Mouse (Mus musculus): ENCODE measurements around the gene Dek. TPM values are rescaled to one million over a fixed set of nuclear protein-coding genes. Genes with fewer than 3 reads are reported as not detected.
A peak's percentile ranks its signal among the peaks of the same experiment; 100 is the strongest.

The Dek gene
- polyA plus RNA-seq, 1 experiment: 17.6 TPM

DNA sequence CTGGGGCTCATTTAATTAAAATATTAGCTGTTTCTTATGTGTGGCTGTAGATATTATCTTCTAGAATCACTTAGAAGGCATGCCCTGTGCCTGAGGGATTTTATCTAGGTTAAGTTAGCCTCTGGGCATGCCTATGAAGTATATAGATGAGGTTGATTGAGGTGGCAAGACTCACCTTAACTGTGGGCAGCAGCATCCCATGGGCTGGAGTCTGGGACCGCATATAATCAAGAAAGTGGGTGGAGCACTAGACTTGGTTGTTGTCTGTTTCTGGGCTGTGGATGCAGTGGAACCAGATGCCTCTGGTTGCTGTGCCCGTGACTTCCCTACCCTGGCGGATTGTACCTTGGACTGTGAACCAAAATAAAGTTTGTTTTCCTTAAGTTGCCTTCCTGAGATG lies 6.1 kb upstream of the Dek start:
- DNase-seq: no peak

GRCm38 (mm10) chr13:47111185-47111584 lies 5.2 kb upstream of the Dek start:
- Histone ChIP-seq H3K27me3 (replicated peaks; ENCODE audit: control insufficient read depth, insufficient read depth, low read length) (no peaks in the 10 kb centered on the region), H3K4me1 (ENCODE audit: control insufficient read depth, insufficient read depth, low read length) (no peaks in the 10 kb centered on the region), H3K27ac (ENCODE audit: insufficient read depth, low read depth, low read length) (no peak overlapping the region), H3K36me3 (ENCODE audit: control insufficient read depth, insufficient read depth, low read length) (no peaks in the 10 kb centered on the region), H3K4me3 (ENCODE audit: insufficient read depth, low read depth, low read length) (no peak overlapping the region)
- TF ChIP-seq POLR2A (IDR thresholded peaks at IDR 0.05; ENCODE audit: low read depth, low read length) (no peak), CTCF (conservative IDR thresholded peaks at IDR 0.05; ENCODE audit: insufficient read depth, insufficient read length, low read depth, low read length) (no peak)
- 84% methylated on average over 3 of the region's 3 CpGs for WGBS
- DNase-seq: no peak

More for the DNA sequence above, 6.1 kb upstream of the Dek start:
- TF ChIP-seq CTCF (conservative IDR thresholded peaks at IDR 0.05; ENCODE audit: insufficient read depth, insufficient read length, low read depth, low read length) (no peak), POLR2A (IDR thresholded peaks at IDR 0.05; ENCODE audit: low read depth, low read length) (no peak)
- Histone ChIP-seq H3K27me3 (replicated peaks; ENCODE audit: control insufficient read depth, insufficient read depth, low read length) (no peaks in the 10 kb centered on the region), H3K4me3 (ENCODE audit: insufficient read depth, low read depth, low read length) (no peak overlapping the region), H3K27ac (ENCODE audit: insufficient read depth, low read depth, low read length) (no peak overlapping the region), H3K4me1 (ENCODE audit: control insufficient read depth, insufficient read depth, low read length) (no peaks in the 10 kb centered on the region), H3K36me3 (ENCODE audit: control insufficient read depth, insufficient read depth, low read length) (no peaks in the 10 kb centered on the region)
- 80% methylated on average over 3 of the region's 3 CpGs for WGBS

DNA sequence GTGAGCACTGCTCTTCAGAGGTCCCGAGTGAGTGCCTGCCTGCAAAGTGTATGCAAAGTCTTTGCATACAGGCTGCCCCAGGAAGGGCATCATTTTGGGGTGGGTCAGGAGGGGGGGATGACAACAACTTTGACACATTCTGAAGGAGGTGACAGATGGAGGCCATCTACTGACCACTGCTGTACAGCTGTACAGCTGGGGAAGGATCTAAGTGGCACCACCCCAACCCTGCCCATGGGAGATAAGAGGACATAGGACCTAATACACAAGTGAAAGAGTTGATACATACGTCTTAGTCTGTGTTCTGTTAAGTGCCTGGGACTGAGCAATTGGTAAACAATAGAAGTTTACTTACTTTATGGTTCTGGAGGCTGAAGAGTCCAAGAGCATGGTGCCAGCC lies 3.2 kb upstream of the Dek start:
- TF ChIP-seq CTCF (conservative IDR thresholded peaks at IDR 0.05; ENCODE audit: insufficient read depth, insufficient read length, low read depth, low read length): no peak
- no peak for TF ChIP-seq POLR2A (IDR thresholded peaks at IDR 0.05; ENCODE audit: low read depth, low read length)
- no peak for DNase-seq

GRCm38 (mm10) chr13:47106580-47106888 lies 533 bp upstream of the Dek start:
- TF ChIP-seq POLR2A (IDR thresholded peaks at IDR 0.05; ENCODE audit: low read depth, low read length): no peak
- TF ChIP-seq CTCF (conservative IDR thresholded peaks at IDR 0.05; ENCODE audit: insufficient read depth, insufficient read length, low read depth, low read length): no peak
- Histone ChIP-seq H3K4me1 (ENCODE audit: control insufficient read depth, insufficient read depth, low read length) (peaks cover 6% of the 10 kb centered on the region; the same call in 1 of the 2 replicates), H3K27me3 (replicated peaks; ENCODE audit: control insufficient read depth, insufficient read depth, low read length) (no peaks in the 10 kb centered on the region), H3K27ac (ENCODE audit: insufficient read depth, low read depth, low read length) (peak overlapping the region; percentile 55), H3K4me3 (ENCODE audit: insufficient read depth, low read depth, low read length) (peak overlapping the region; percentile 89), H3K36me3 (ENCODE audit: control insufficient read depth, insufficient read depth, low read length) (no peaks in the 10 kb centered on the region)
- no peak for DNase-seq
- WGBS: under 1% methylated on average over 20 of the region's 20 CpGs

More for the DNA sequence above, 3.2 kb upstream of the Dek start:
- H3K27ac ChIP-seq (ENCODE audit: insufficient read depth, low read depth, low read length): no peak overlapping the region
- peaks cover 6% of the 10 kb centered on the region; the same call in 1 of the 2 replicates for H3K4me1 ChIP-seq (ENCODE audit: control insufficient read depth, insufficient read depth, low read length)
- no peaks in the 10 kb centered on the region for H3K36me3 ChIP-seq (ENCODE audit: control insufficient read depth, insufficient read depth, low read length)
- H3K4me3 ChIP-seq (ENCODE audit: insufficient read depth, low read depth, low read length): no peak overlapping the region
- WGBS: 79% methylated on average over 2 of the region's 2 CpGs
- H3K27me3 ChIP-seq (replicated peaks; ENCODE audit: control insufficient read depth, insufficient read depth, low read length): no peaks in the 10 kb centered on the region

- no peaks in the 10 kb centered on the region for H3K27me3 ChIP-seq (replicated peaks; ENCODE audit: control insufficient read depth, insufficient read depth, low read length)
- 1% methylated on average over 25 of the region's 25 CpGs for WGBS
- H3K4me1 ChIP-seq (ENCODE audit: control insufficient read depth, insufficient read depth, low read length): peaks cover 6% of the 10 kb centered on the region; the same call in 1 of the 2 replicates
- peak; percentile 28 for DNase-seq
- H3K36me3 ChIP-seq (ENCODE audit: control insufficient read depth, insufficient read depth, low read length): no peaks in the 10 kb centered on the region
- TF ChIP-seq CTCF (conservative IDR thresholded peaks at IDR 0.05; ENCODE audit: insufficient read depth, insufficient read length, low read depth, low read length) (no peak), POLR2A (IDR thresholded peaks at IDR 0.05; ENCODE audit: low read depth, low read length) (no peak)
- peak overlapping the region; percentile 5; the same call in 1 of the 2 replicates for H3K27ac ChIP-seq (ENCODE audit: insufficient read depth, low read depth, low read length)
- H3K4me3 ChIP-seq (ENCODE audit: insufficient read depth, low read depth, low read length): peak overlapping the region; percentile 89
These were observed 1.0 kb downstream of the Dek start for GRCm38 (mm10) chr13:47104856-47105541.

- WGBS: 33% methylated on average over 2 of the region's 2 CpGs
- Histone ChIP-seq H3K27me3 (replicated peaks; ENCODE audit: control insufficient read depth, insufficient read depth, low read length) (no peaks in the 10 kb centered on the region), H3K4me3 (ENCODE audit: insufficient read depth, low read depth, low read length) (peak overlapping the region; percentile 15; the same call in 1 of the 2 replicates), H3K27ac (ENCODE audit: insufficient read depth, low read depth, low read length) (no peak overlapping the region; the same call in 1 of the 2 replicates), H3K4me1 (ENCODE audit: control insufficient read depth, insufficient read depth, low read length) (peaks cover 6% of the 10 kb centered on the region; the same call in 1 of the 2 replicates), H3K36me3 (ENCODE audit: control insufficient read depth, insufficient read depth, low read length) (0 out of 2 replicates have a peak, but pooled peaks cover under 1% of the 10 kb centered on the region)
- TF ChIP-seq CTCF (conservative IDR thresholded peaks at IDR 0.05; ENCODE audit: insufficient read depth, insufficient read length, low read depth, low read length): no peak
- TF ChIP-seq POLR2A (IDR thresholded peaks at IDR 0.05; ENCODE audit: low read depth, low read length): no peak
- DNase-seq: peak; percentile 28
These were observed 1.9 kb downstream of the Dek start for GRCm38 (mm10) chr13:47104146-47104545.

DNA sequence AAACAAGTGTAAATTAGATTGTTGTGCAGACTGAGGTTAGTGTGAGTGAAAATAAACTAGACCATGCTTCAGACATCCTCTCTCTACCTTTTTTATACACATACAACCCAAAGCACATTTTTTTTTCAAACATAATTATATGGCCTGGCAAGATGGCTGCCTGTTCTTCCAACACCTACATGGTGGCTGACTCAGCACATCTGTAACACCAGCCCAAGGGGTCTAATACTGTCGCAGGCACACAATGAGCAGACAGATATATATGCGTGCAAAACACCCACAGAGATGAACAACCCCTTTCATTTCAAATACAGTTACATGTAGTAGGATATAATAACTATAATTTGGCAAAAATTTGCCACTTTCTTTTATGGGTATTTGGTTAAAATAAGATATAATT lies 5.4 kb downstream of the Dek start:
- 89% methylated on average over 2 of the region's 2 CpGs for WGBS
- Histone ChIP-seq H3K27ac (ENCODE audit: insufficient read depth, low read depth, low read length) (no peak overlapping the region), H3K4me1 (ENCODE audit: control insufficient read depth, insufficient read depth, low read length) (peaks cover 6% of the 10 kb centered on the region; the same call in 1 of the 2 replicates), H3K36me3 (ENCODE audit: control insufficient read depth, insufficient read depth, low read length) (0 out of 2 replicates have a peak, but pooled peaks cover 2% of the 10 kb centered on the region), H3K27me3 (replicated peaks; ENCODE audit: control insufficient read depth, insufficient read depth, low read length) (no peaks in the 10 kb centered on the region), H3K4me3 (ENCODE audit: insufficient read depth, low read depth, low read length) (no peak overlapping the region)
- no peak for DNase-seq
- no peak for TF ChIP-seq POLR2A (IDR thresholded peaks at IDR 0.05; ENCODE audit: low read depth, low read length)
- TF ChIP-seq CTCF (conservative IDR thresholded peaks at IDR 0.05; ENCODE audit: insufficient read depth, insufficient read length, low read depth, low read length): no peak

Measured in kidney, adult 2 months (tissue).